Mouse (Mus musculus): Measurements from ENCODE around the gene Baiap2. TPM values are rescaled to one million over a fixed set of nuclear protein-coding genes. Genes with fewer than 3 reads are reported as not detected.

Baiap2 gene
- total and polyA plus RNA-seq, 2 experiments, result 11.6 to 45.6 TPM

- Histone ChIP-seq H3K9ac (ENCODE audit: low read depth, low read length) (no peak overlapping the region), H3K79me2 (ENCODE audit: control insufficient read depth, insufficient read depth, low read length) (no peaks in the 10 kb centered on the region), H3K4me3 (ENCODE audit: insufficient read depth, low read depth, low read length) (no peak overlapping the region), H3K4me1 (ENCODE audit: control insufficient read depth, insufficient read depth, low read length) (peaks cover 26% of the 10 kb centered on the region), H3K36me3 (ENCODE audit: control insufficient read depth, insufficient read depth, low read length) (peaks cover 10% of the 10 kb centered on the region; the same call in 1 of the 2 replicates), H3K27ac (replicated peaks; ENCODE audit: insufficient read depth, low read depth, low read length) (no peak overlapping the region), H3K27me3 (ENCODE audit: control insufficient read depth, insufficient read depth, low read length) (no peaks in the 10 kb centered on the region)
- no peak for TF ChIP-seq CTCF (IDR thresholded peaks at IDR 0.05; ENCODE audit: low read depth, low read length)
- TF ChIP-seq POLR2A (IDR thresholded peaks at IDR 0.05; ENCODE audit: extremely low read depth, insufficient read depth, low read length), result no peak
- 62% methylated on average over 10 of the region's 10 CpGs for WGBS
- DNase-seq (ENCODE audit: extremely low read depth, low read depth, low spot score), result no peak
Measured at GRCm38 (mm10) chr11:119990658-119991337, 48.2 kb downstream of the Baiap2 start.

GRCm38 (mm10) chr11:119991338-119991678 is 48.7 kb downstream of the Baiap2 start:
- WGBS, result 41% methylated on average over 10 of the region's 10 CpGs
- peaks cover 21% of the 10 kb centered on the region for H3K4me1 ChIP-seq (ENCODE audit: control insufficient read depth, insufficient read depth, low read length)
- H3K27ac ChIP-seq (replicated peaks; ENCODE audit: insufficient read depth, low read depth, low read length), result no peak overlapping the region
- H3K27me3 ChIP-seq (ENCODE audit: control insufficient read depth, insufficient read depth, low read length), result no peaks in the 10 kb centered on the region
- H3K36me3 ChIP-seq (ENCODE audit: control insufficient read depth, insufficient read depth, low read length), result peaks cover 10% of the 10 kb centered on the region; the same call in 1 of the 2 replicates
- H3K79me2 ChIP-seq (ENCODE audit: control insufficient read depth, insufficient read depth, low read length), result no peaks in the 10 kb centered on the region
- no peak for DNase-seq (ENCODE audit: extremely low read depth, low read depth, low spot score)
- no peak overlapping the region for H3K4me3 ChIP-seq (ENCODE audit: insufficient read depth, low read depth, low read length)
- no peak overlapping the region for H3K9ac ChIP-seq (ENCODE audit: low read depth, low read length)
- no peak for TF ChIP-seq POLR2A (IDR thresholded peaks at IDR 0.05; ENCODE audit: extremely low read depth, insufficient read depth, low read length)
- TF ChIP-seq CTCF (IDR thresholded peaks at IDR 0.05; ENCODE audit: low read depth, low read length), result peak; percentile 92

GRCm38 (mm10) chr11:119997351-119997750 is 54.8 kb downstream of the Baiap2 start:
- H3K36me3 ChIP-seq (ENCODE audit: control insufficient read depth, insufficient read depth, low read length), result peaks cover 16% of the 10 kb centered on the region; the same call in 1 of the 2 replicates

GRCm38 (mm10) chr11:120002041-120002440 is 59.5 kb downstream of the Baiap2 start:
- H3K4me3 ChIP-seq (ENCODE audit: insufficient read depth, low read depth, low read length), result no peak overlapping the region
- peaks cover 10% of the 10 kb centered on the region for H3K4me1 ChIP-seq (ENCODE audit: control insufficient read depth, insufficient read depth, low read length)
- DNase-seq (ENCODE audit: extremely low read depth, low read depth, low spot score), result no peak
- no peaks in the 10 kb centered on the region for H3K27me3 ChIP-seq (ENCODE audit: control insufficient read depth, insufficient read depth, low read length)
- H3K27ac ChIP-seq (replicated peaks; ENCODE audit: insufficient read depth, low read depth, low read length), result no peak overlapping the region
- WGBS, result 90% methylated on average over 5 of the region's 5 CpGs
- no peaks in the 10 kb centered on the region for H3K79me2 ChIP-seq (ENCODE audit: control insufficient read depth, insufficient read depth, low read length)
- no peak overlapping the region for H3K9ac ChIP-seq (ENCODE audit: low read depth, low read length)
- TF ChIP-seq CTCF (IDR thresholded peaks at IDR 0.05; ENCODE audit: low read depth, low read length) (no peak), POLR2A (IDR thresholded peaks at IDR 0.05; ENCODE audit: extremely low read depth, insufficient read depth, low read length) (no peak)
- H3K36me3 ChIP-seq (ENCODE audit: control insufficient read depth, insufficient read depth, low read length), result peaks cover 4% of the 10 kb centered on the region; the same call in 1 of the 2 replicates

More at GRCm38 (mm10) chr11:119997351-119997750, 54.8 kb downstream of the Baiap2 start:
- no peak for TF ChIP-seq CTCF (IDR thresholded peaks at IDR 0.05; ENCODE audit: low read depth, low read length)
- no peak for TF ChIP-seq POLR2A (IDR thresholded peaks at IDR 0.05; ENCODE audit: extremely low read depth, insufficient read depth, low read length)
- Histone ChIP-seq H3K27me3 (ENCODE audit: control insufficient read depth, insufficient read depth, low read length) (no peaks in the 10 kb centered on the region), H3K4me3 (ENCODE audit: insufficient read depth, low read depth, low read length) (no peak overlapping the region), H3K4me1 (ENCODE audit: control insufficient read depth, insufficient read depth, low read length) (no peaks in the 10 kb centered on the region), H3K79me2 (ENCODE audit: control insufficient read depth, insufficient read depth, low read length) (no peaks in the 10 kb centered on the region), H3K9ac (ENCODE audit: low read depth, low read length) (no peak overlapping the region), H3K27ac (replicated peaks; ENCODE audit: insufficient read depth, low read depth, low read length) (no peak overlapping the region)
- WGBS, result 87% methylated on average over 16 of the region's 16 CpGs
- DNase-seq (ENCODE audit: extremely low read depth, low read depth, low spot score), result no peak

- 86% methylated on average over 7 of the region's 7 CpGs for WGBS
- TF ChIP-seq CTCF (IDR thresholded peaks at IDR 0.05; ENCODE audit: low read depth, low read length), result no peak
- no peak for TF ChIP-seq POLR2A (IDR thresholded peaks at IDR 0.05; ENCODE audit: extremely low read depth, insufficient read depth, low read length)
- H3K36me3 ChIP-seq (ENCODE audit: control insufficient read depth, insufficient read depth, low read length), result 0 out of 2 replicates have a peak, but pooled peaks cover 2% of the 10 kb centered on the region
- no peak overlapping the region for H3K27ac ChIP-seq (replicated peaks; ENCODE audit: insufficient read depth, low read depth, low read length)
- no peak for DNase-seq (ENCODE audit: extremely low read depth, low read depth, low spot score)
- peaks cover 10% of the 10 kb centered on the region for H3K4me1 ChIP-seq (ENCODE audit: control insufficient read depth, insufficient read depth, low read length)
- no peak overlapping the region for H3K9ac ChIP-seq (ENCODE audit: low read depth, low read length)
- H3K79me2 ChIP-seq (ENCODE audit: control insufficient read depth, insufficient read depth, low read length), result no peaks in the 10 kb centered on the region
- no peak overlapping the region for H3K4me3 ChIP-seq (ENCODE audit: insufficient read depth, low read depth, low read length)
- no peaks in the 10 kb centered on the region for H3K27me3 ChIP-seq (ENCODE audit: control insufficient read depth, insufficient read depth, low read length)
Measured at GRCm38 (mm10) chr11:120002634-120003220, 60.2 kb downstream of the Baiap2 start.
